Mouse (Mus musculus) brain, embryonic 18.5 days (tissue): ENCODE results near the gene Tiam2.

Experiments used
- DNase-seq: peaks from one replicate; pipeline ENCODE4 v3.0.0-alpha.2; 2012; ENCODE audit warnings: low read depth, low spot score

The Tiam2 gene

DNA sequence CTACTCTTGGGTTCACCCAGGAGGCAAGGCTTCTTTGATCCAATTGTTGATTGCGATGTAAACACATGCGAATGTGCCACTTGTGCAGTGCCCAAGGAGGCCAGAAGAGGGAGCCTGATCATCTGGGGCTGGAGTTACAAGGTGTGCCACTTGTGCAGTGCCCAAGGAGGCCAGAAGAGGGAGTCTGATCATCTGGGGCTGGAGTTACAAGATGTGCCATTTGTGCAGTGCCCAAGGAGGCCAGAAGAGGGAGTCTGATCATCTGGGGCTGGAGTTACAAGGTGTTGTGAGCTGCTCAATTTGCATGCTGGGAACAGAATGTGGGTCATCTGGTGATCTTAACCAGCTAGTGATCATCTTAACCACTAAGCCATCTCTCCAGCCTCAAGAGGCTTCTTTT, 124.7 kb downstream of the Tiam2 start:
- DNase-seq, result no peak

DNA sequence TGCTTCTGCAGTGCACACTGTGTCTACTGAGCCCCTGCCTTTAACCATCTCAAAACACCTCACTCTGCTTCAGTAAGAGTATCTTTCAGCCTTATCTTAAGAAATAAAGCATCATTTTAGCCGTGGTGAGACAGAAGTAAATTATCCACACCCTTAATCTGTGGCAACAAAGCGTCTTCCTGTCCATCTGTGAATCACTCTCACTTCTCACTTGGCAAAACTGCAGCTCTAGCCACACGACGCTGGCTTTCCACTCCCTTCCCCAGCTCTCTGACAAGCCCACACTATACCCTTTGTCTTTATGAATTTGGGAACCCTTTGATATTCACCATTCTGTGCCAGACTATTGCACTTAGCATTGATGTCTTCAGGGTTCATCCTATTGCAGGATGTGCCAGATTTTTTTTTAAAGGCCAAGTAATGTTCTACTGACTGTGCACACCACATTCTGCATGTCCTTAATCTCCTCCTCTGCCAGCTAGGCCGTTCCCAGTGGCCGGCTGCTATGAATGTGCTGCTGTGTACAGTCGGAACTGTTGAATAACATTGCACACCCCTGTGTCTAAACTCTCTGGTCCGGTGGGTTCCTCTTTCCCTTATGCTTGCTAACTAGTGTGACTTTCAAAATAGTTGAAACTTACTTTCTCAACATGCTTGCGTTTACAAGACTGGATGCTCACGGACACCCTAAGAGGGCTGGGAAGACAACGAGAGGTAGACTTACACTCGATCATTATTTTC, 126.4 kb downstream of the Tiam2 start:
- DNase-seq, result no peak

DNA sequence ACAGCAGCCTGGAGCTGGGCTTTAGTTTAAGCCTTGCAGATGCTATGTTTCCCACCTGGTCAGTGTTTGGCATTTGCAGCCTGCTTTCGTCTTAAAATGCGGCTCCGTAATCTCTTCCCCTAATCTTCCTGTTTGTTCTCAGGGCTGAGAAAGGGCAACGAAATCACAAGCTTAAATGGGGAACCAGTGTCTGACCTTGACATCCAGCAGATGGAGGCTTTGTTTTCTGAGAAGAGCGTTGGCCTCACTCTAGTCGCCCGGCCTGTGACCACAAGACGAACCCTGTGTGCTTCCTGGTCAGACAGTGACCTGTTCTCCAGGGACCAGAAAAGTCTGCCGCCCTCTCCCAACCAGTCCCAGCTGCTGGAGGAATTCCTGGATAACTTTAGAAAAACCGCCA, 127.6 kb downstream of the Tiam2 start:
- no peak for DNase-seq

DNA sequence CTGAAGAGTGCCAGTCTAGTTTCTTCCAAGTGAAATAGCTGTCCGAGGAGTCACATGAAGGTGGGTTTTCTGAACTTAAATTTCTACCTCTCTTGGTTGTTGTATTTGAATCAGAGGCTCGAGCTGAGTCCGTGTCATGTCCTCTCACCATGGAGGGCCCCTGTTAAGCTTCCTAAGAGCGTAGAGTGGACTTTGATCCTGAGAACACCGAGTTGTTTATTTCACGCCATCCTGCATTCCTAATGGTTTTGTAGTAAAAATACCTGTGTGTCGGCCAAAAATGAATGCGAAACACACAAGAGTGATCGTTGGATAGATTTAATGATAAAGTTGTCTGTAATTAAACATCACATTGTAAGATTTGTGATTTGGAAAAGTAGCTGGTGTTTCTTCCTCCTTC, 128.5 kb downstream of the Tiam2 start:
- DNase-seq, result no peak

DNA sequence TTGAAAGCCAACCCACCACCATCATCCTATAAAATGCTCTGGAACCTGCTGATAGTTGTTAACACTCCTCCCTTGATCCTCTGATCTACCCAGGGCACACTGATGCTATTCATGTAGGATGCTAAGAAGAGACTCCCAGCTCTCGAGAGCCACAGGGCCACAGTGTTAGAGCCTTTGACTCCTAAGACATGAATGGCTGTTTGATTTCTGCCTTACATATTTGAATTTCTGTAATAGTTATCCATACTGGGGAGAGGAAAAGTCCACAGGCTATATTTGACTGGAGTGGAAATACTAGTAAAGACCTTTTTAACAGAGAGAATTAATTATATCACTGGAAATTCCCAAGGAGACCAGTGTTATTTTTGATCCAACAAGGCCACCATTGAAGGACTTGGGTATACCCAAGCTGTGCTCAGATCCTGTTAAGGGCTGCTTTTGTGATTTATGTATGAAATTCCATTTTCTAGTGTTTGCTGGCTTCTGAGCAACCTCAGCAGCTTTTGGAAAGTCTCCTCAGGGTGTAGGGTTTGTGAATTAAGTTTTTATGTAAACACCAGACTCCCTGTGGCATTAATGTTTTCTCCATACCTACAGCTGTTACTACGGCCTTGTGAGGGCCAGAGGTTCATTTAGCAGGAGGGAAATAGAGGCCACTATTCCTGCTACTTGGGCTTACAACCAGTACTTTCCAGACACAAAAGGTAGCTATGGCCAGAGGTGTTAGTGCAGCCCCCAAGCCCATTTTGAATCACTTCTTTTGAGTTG, 131.7 kb downstream of the Tiam2 start:
- no peak for DNase-seq

DNA sequence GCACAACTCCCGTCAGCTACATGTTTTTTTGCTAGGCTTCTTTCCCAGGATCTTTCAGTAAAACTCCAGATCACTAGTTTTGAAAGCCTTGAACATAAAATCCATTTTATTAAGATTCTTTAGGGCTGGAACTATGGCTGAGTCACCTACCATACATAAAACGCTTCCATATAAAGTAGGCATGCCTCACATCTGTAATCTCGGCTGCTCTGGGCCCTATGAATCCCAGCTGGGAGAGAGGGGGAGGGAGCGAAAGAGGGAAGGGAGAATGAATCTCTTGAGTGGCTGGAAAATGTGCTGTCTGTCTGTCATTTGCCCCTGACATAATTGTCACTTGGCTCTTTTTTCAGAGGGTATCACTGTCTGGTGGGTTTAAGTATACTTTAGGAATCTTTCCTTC, 139.5 kb downstream of the Tiam2 start:
- DNase-seq, result no peak

DNA sequence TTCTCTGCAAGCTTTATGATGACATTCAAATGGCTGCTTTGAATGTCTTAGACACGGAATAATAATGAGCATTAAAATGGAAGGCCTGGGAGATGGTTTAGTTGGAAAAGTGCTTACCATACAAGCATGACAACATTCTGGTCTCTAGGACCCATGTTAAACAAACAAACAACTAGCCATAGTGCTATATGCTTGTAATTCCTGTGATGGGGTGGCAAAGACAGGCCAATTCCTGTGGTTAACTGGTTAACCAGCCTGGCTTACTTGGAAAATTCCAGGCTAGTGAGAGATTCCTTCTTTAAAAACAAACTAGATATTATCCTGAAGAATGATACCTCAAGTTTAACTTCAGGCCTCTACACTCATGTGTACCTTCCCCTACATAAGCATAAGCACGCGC, 140.3 kb downstream of the Tiam2 start:
- no peak for DNase-seq

DNA sequence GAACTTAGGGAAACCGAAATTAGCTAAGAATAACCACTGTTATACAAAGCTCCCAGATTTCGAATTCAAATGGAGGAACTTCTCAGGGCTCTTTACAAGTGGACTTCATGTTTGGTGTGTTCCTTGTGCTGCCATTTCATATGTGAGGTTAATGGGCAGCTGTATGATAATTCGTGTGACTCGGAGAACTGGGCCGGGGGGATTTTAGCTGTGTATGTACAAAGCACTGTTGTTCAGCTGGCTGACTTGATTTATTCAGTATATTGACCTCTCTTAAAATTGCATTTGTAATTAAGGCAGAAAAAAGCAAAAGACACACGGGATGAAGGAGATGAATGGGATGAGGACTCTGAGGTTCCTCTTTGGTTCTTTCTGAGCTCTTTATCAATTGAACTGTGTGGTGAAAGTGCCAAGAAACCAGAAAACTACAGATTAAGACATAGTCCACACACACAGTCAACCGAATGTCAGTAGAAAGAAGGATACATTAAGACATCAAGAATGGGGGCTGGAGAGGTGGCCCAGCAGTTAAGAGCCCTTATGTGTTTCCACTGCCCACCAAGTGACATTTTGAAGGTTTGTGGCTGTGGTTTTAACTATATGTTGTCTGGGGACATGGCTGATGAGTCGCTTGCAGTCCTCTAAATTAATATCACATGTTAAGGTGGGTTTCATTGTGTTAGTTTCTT, 141.4 kb downstream of the Tiam2 start:
- no peak for DNase-seq

DNA sequence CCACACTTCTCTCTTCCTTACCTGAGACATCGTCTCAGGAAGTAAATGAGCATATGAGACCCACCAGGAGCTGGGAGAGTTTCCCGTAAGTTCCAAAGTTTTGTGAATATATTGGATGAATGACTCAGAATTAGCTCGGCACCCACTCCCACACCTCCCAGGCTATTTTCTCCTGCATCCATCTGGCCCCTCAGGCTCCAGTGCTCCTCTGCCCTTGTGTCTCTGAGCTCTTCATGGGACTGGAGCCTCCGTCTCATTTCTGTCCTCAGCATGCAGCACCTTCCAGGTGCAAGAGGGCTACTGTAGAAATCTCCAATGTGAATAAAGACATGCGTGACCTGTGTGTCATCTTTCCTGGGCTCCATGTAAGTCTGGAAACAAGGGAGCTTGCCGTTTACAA, 145.6 kb downstream of the Tiam2 start:
- DNase-seq, result no peak

DNA sequence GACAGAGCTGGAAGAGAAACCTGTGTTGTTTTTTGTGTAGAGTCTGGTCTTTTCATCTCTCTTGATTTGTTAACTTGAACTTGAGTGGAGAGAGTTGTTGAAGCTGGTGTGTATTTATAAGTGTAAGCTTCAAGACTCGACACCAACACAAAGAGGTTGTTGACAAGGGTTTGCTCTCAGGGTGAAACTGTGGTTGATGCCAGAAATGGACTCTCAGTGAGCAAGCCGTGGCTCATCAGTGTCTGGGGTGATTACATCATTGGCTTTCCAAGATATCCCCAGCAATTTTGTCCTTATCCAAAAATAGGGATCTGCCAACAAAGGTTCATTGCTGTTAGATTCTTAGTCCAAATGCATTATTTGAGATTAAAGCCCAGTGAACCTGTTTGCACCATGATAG, 150.2 kb downstream of the Tiam2 start:
- no peak for DNase-seq

DNA sequence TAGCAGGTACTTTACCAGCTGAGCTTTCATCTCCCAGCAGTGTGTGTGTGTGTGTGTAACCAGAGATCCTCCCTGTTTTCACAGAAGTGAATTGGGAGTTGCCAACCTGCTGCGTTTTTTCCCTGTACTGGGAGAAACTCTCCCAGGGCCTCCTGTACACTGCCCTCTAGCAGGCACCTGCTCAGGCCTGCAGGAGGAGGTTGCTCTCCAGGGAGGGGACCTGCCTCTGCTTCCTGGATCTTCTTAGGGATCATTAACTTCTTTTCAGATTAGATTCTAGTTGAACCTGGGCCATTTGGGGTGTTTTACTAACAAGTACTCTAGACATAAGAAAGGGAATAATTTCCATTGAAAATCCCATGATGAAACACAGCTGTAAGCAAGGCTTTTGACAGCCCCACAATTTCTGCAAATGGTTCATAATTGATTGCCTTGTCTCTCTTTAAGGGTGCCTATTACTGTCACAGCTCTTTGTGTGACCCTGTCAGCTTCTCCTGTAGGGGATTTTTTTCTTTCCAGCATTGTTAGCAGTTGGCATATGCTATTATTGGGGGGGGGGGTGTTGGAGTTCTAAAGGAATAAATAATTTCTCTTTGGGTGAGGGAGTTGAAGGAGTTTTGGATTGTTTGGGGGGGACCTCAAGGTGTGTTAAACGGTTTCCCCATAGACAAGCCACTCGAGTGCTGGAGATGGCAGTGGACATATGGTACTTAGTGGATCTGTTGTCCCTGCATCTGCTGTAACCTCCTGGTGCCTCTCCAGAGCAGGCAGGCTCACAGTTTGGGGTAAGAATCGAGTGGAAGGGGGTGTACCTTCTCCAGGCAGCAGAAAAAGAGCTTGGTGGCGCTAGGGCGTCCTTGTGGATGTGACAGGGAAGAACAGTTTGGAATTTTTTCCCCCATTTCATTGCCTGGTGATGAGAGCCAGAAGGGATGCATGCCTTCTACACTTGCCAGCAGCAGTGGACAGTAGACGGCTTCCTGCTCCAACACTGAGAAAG, 155.5 kb downstream of the Tiam2 start:
- peak; percentile 34 for DNase-seq

DNA sequence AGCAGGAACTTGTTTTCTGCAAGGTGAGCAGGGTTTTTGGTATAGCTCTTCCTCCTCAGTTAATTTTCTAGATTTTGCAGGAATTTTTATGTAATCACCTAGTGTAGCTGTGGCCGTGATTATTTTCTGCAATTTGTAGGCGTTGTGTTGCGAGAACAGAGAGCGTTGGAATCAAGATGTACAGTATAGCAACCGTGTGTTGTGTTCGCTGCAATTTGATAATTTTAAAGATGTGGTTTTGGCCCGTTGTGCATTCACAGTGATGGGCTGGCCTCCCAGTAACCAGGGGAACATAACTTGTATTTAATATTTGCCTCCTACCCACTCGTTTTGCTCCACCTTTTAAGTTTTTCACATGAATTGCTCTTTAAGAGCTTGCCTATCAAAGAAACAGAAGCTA, 156.7 kb downstream of the Tiam2 start:
- DNase-seq, result no peak

DNA sequence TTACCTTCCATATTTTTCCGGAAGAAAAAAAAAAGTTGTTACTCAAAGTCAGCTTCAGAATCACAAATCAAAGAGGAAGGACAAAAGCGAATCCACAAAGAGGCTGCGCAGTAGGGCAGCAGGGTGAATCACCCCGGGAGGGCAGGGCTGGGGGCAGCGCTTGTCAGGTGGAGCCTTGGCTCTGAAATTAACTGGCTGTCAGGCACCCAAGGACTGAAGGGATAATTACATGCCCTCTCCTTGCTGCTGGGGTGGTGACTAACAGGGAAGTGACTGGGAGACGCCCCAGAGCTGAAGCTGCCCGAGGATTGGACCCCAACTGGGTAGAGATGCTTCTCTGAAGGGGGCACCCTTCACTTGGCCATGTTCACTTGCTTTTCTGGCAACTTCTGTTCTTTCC, 159.5 kb downstream of the Tiam2 start:
- DNase-seq, result no peak

DNA sequence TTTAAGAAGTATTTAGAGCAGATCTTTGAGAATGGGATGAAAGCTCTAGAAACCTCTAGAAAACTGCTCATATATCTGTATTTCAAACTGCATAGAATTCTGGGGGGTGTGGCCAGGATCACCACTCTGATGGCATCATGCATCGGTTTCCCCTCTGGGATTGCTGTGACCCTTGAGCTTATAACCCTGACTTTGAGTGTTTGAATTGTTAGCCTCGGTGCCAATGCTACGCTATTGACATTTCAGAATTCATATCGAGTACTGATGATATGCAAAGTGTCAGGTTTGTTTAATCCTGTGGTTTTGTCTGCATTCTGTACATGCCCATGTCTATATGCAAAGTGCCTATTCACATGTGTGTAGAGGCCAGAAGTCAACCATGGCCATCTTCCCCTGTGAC, 160.8 kb downstream of the Tiam2 start:
- DNase-seq, result no peak

DNA sequence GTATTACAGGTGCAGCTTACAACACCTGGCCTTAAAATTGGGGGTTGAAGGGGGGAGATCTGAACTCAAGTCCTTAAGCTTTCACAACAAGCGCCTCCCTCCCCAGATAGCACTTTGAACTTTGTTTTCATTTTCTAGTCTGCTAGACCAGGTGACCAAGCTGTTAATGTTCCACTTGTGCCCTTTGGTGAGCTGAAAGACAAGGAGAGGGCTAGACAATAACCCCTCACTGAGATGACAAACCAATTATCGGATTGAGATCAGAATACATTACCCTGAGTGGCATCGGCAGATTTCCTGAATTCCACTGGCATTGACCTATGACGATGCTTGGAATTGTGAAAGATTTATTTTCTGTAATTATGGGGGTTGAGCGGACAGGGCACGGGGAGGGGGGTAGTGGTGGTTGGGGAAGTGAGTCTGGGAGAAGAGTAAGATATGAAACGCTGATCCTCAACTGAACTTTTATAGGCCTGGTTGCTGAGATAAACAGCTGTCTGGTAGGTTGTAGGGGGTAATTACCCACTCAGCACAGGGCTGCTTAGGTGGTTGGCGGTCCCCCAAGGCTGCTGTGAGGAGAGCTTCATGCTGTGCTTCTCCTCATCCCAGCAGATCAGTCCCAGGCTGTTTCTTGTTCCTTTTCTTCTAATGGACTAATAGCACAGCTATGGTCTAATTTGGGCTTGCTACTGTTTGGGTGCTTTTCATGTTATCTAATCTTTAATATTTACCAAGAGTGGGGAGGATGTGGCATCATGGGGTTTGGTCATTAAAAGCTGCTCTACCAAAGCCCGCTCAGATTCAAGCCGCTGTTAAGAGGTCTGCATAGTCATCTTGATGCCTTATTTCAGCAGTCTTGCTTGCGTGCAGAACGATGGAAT, 161.6 kb downstream of the Tiam2 start:
- DNase-seq, result no peak

DNA sequence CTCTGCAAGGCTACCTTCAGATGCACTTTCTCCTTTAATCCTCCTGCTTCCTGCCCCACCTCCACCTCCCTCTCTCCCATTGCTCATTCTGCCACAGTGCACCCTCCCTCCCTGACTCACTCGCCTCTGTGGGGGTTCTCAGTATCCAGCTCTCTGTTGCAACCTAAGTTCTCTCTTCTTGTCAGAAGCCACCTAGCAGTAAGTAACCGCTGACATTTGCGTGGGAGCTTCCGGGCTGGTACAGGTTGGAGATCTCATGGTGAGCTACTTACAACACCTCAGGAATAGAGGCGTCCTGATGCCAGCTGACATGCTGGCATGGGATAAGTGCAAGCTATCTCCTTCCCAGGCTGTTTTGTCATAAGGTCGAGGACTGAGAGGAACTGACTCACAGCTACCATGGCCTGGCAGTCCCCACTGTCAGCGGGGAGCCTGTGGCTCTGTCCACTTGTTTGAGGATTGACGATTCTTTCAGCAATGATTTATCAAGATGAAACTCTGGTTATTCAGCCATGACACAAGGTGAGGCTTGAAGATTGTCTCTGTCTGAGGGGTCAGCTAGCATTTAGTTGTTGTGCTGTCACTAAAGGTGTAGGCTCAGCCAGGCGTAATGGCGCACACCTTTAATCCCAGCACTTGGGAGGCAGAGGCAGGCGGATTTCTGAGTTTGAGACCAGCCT, 164.0 kb downstream of the Tiam2 start:
- DNase-seq, result no peak

DNA sequence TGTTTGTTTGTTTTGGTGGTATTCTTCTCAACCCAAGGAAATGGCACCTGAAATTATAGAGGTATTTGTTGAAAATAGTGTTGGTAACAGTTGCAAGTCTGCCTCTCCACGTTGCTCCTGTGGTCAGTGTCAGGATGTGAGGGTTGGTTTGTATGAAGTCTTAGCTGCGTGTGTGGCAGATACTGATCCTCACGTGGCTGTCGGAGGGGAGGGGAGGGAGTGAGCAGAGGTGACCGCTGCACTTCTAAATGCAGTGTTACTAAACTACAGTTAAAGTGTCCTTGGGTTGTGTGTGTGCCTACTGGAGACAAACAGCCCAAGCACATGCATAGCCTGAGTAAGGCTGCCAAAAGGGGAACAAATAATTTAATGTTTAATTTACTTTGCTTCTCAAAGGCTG, 164.7 kb downstream of the Tiam2 start:
- DNase-seq, result no peak

DNA sequence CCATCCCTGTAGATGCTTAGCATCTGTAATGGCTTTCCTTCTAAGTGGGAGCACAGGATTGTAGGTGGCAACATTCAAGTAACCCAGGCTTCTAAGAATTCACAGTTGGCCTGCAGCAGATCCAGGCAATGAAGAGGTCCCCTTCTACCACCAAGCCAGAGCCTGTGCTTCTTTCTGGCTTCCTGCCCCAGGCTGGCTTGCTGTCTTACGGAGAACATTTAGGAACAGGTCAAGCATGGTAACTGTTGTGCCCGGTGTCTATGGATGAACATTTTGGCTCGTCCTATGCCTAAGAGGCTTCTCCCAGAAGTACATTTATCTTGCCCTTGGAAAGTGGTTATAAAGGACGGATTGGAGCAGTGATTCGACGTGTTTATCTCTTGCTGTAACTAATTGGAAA, 165.3 kb downstream of the Tiam2 start:
- DNase-seq, result no peak

DNA sequence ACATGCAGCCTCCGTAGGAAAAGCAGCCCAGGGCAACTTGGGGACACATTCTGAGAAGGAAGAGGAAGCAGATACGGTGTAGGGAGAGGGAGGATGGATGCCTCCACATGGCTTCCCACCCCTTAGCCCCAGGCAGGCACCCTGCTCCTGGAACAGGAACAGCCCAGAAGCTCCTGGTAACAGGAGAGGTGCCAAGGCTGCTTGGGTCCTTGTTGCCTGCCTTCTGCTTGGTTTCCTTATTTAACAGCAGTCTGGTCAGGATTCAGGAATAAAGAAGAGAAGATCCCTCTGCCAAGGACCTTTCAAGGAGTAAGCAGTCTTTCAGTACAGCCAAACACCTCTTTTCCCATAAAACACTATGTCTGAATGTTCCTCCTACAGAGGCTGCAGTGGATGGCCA, 169.2 kb downstream of the Tiam2 start:
- DNase-seq, result no peak

DNA sequence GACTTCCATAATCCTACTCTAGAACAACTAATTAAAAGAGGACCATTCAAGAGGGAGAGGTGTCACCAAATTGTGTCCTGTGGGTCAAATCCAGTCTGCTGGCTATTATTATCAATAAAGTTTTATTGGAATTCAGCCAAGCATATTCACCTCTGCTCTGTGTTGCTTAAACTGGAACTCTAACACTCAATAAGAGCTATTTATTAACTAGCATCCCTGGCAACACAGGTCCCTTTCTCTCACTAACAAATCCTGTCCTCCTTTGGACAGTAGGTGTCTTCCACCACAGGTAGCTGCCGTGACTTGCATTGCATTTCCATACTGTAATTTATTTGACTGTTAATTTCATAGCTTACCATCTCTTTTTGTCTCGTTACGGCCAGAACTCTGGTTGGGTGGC, 169.7 kb downstream of the Tiam2 start:
- no peak for DNase-seq
